Mouse (Mus musculus) cortical plate, adult 2 months (tissue): ENCODE data around the gene Tbc1d7.

Experiments
- CTCF ChIP-seq: fragments of 200-500 bp; IDR thresholded peaks from 2 replicates; pipeline ENCODE4 v1.5.1; 2011; ENCODE audit warnings: mild to moderate bottlenecking, control low read depth, low read length; ENCODE audit not compliant: insufficient read depth; ENCODE audit errors: extremely low read depth
- POLR2A ChIP-seq: fragments of 200-500 bp; IDR thresholded peaks from 2 replicates; pipeline ENCODE4 v1.6.1; 2011; ENCODE audit warnings: mild to moderate bottlenecking, low read length, control low read depth; ENCODE audit not compliant: insufficient read depth; ENCODE audit errors: extremely low read depth

DNA sequence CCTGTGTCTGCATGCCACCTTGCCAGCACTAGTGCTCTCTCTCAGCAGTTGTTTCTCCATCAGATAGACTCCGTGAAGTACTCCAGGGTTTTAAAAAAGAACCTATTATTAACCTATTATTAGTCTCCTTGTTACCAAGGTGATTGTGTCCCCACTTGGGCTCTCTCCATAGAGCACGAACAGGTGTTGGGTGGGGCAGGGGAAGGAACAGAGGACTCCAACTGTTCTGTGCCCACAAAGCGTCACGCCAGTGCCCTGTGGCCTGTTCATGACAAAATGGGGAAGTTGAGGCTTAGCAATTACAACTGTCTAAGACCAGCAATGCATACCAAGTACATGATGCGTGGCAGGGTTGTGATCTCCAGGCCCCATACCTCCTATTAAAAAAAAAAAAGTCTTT, 38.3 kb upstream of the Tbc1d7 start:
- no peak for TF ChIP-seq CTCF
- no peak for TF ChIP-seq POLR2A
